Mouse (Mus musculus) liver, postnatal 0 days (tissue): ENCODE data around the gene Naif1.

Experiments used
- CTCF ChIP-seq: sonication (generic); IDR thresholded peaks from 2 replicates; pipeline ENCODE4 v1.5.1; 2016; ENCODE audit warnings: antibody characterized with exemption, low read depth
- EP300 ChIP-seq: IDR thresholded peaks from 2 replicates; pipeline ENCODE4 v1.6.1; 2016; ENCODE audit warnings: antibody characterized with exemption, low read depth, mild to moderate bottlenecking

DNA sequence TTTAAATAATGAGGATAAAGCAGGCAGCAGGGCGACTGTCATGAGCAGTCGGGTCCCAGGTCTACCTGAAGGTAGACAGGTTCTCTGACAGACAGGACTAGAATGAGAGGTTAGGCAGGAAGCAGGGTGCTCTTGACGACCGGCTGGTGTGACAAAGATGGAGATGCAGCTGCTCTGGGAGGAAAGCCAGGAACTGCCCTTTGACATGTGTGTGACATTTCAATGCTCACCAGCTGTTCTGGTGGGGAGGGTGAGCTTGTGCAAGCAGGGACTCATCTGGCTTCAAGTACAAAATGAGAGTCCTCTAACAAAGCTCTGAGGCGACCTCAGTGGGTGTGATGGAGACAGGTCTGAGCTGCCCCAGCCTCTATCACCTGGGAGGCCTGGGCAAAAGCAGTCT, 36.3 kb upstream of the Naif1 start:
- TF ChIP-seq CTCF, result no peak
- TF ChIP-seq EP300, result no peak
